Mouse (Mus musculus) CH12.LX (cell line): ENCODE results near the gene Gm37240. TPM values are rescaled to one million over a fixed set of nuclear protein-coding genes. Genes with fewer than 3 reads are reported as not detected.

Source experiments
- DNase-seq: peaks from one replicate; pipeline ENCODE4 v3.0.0-alpha.2; 2013; ENCODE audit errors: extremely low read depth
- H3K27ac ChIP-seq: 2 replicates; pipeline ENCODE4 v1.5.1; 2012; ENCODE audit warnings: low read depth, mild to moderate bottlenecking, control low read depth, moderate library complexity; ENCODE audit not compliant: insufficient read depth
- H3K27me3 ChIP-seq: replicated peaks from 2 replicates; pipeline ENCODE3; 2012; ENCODE audit warnings: inconsistent platforms
- H3K36me3 ChIP-seq, 2 experiments: replicated peaks in 1 of 2; 2 replicates each; pipeline versions ENCODE3 to v1.6.1; 2012; ENCODE audit warnings: inconsistent platforms in 1 of 2, low read length in 1 of 2, mild to moderate bottlenecking in 1 of 2, mixed read lengths in 1 of 2, moderate library complexity in 1 of 2; ENCODE audit not compliant: control insufficient read depth in 1 of 2, insufficient read depth in 1 of 2
- H3K4me1 ChIP-seq, 2 experiments: 2 replicates each; pipeline ENCODE4 v1.6.1; 2012; ENCODE audit warnings: inconsistent platforms in 1 of 2, moderate library complexity in 1 of 2; ENCODE audit not compliant: insufficient read depth in 2 of 2, control insufficient read depth in 1 of 2
- H3K4me2 ChIP-seq: 2 replicates; pipeline ENCODE4 v1.6.1; 2012; ENCODE audit warnings: low read depth, mild to moderate bottlenecking, control low read depth; ENCODE audit not compliant: poor library complexity, insufficient read depth, severe bottlenecking
- H3K4me3 ChIP-seq, 3 experiments: fragments of 150-350 bp in 1 of 3; sonication (generic) in 1 of 3; replicated peaks in 1 of 3; 2 replicates each; pipeline versions ENCODE3 to v1.5.1; 2011 to 2012; ENCODE audit warnings: low read depth in 2 of 3, low read length in 2 of 3, mild to moderate bottlenecking in 2 of 3, moderate library complexity in 2 of 3, control low read depth in 1 of 3, improper control_type of control experiment in 1 of 3, inconsistent platforms in 1 of 3, mixed read lengths in 1 of 3; ENCODE audit not compliant: poor library complexity in 1 of 3
- H3K79me2 ChIP-seq: replicated peaks from 2 replicates; pipeline ENCODE4 v1.6.1; 2012; ENCODE audit warnings: mild to moderate bottlenecking, moderate library complexity; ENCODE audit not compliant: control insufficient read depth, poor library complexity, insufficient read depth, severe bottlenecking; ENCODE audit errors: extremely low read depth
- H3K9ac ChIP-seq: 2 replicates; pipeline ENCODE4 v1.6.1; 2012; ENCODE audit warnings: low read depth, mild to moderate bottlenecking, control low read depth, moderate library complexity; ENCODE audit not compliant: insufficient read depth
- H3K9me3 ChIP-seq: replicated peaks from 2 replicates; pipeline ENCODE3; 2012; ENCODE audit warnings: low read length, inconsistent platforms, mixed read lengths
- BHLHE40 ChIP-seq: IDR thresholded peaks from 2 replicates; pipeline ENCODE4 v1.6.1; 2011; ENCODE audit warnings: mild to moderate bottlenecking, low read depth, low read length, improper control_type of control experiment
- CHD2 ChIP-seq: IDR thresholded peaks from 2 replicates; pipeline ENCODE4 v1.6.1; 2011; ENCODE audit warnings: low read length, improper control_type of control experiment
- EP300 ChIP-seq: IDR thresholded peaks from 2 replicates; pipeline ENCODE4 v1.6.1; 2011; ENCODE audit warnings: low read length, improper control_type of control experiment
- ETS1 ChIP-seq: conservative IDR thresholded peaks from 2 replicates; pipeline ENCODE4 v1.6.1; 2012; ENCODE audit warnings: low read depth, mild to moderate bottlenecking, inconsistent platforms, low read length, improper control_type of control experiment, moderate library complexity
- GABPA ChIP-seq: IDR thresholded peaks from 2 replicates; pipeline ENCODE4 v1.6.1; 2012; ENCODE audit warnings: low read depth, low read length, improper control_type of control experiment, inconsistent platforms; ENCODE audit not compliant: insufficient replicate concordance
- HCFC1 ChIP-seq: IDR thresholded peaks from 2 replicates; pipeline ENCODE4 v1.6.1; 2012; ENCODE audit warnings: low read depth, mild to moderate bottlenecking, inconsistent platforms, low read length, improper control_type of control experiment
- MAFK ChIP-seq: IDR thresholded peaks from 2 replicates; pipeline ENCODE4 v1.6.1; 2011; ENCODE audit warnings: low read length, improper control_type of control experiment; ENCODE audit not compliant: insufficient replicate concordance
- MAX ChIP-seq: IDR thresholded peaks from 2 replicates; pipeline ENCODE4 v1.6.1; 2011; ENCODE audit warnings: low read length, improper control_type of control experiment
- MXI1 ChIP-seq: IDR thresholded peaks from 2 replicates; pipeline ENCODE4 v1.6.1; 2011; ENCODE audit warnings: mild to moderate bottlenecking, low read depth, low read length, improper control_type of control experiment
- MYC ChIP-seq: IDR thresholded peaks from 2 replicates; pipeline ENCODE4 v1.6.1; 2011; ENCODE audit warnings: low read depth, mild to moderate bottlenecking, improper control_type of control experiment, low read length
- NELFE ChIP-seq: IDR thresholded peaks from 2 replicates; pipeline ENCODE4 v1.6.1; 2011; ENCODE audit warnings: low read depth, low read length, improper control_type of control experiment
- PAX5 ChIP-seq: IDR thresholded peaks from 2 replicates; pipeline ENCODE4 v1.6.1; 2012; ENCODE audit warnings: low read length, inconsistent platforms, mixed read lengths
- POLR2AphosphoS2 ChIP-seq: IDR thresholded peaks from 2 replicates; pipeline ENCODE4 v1.6.1; 2011; ENCODE audit warnings: low read depth, low read length, improper control_type of control experiment
- RCOR1 ChIP-seq: conservative IDR thresholded peaks from 2 replicates; pipeline ENCODE4 v1.6.1; 2012; ENCODE audit warnings: low read depth, mild to moderate bottlenecking, inconsistent platforms, low read length, improper control_type of control experiment
- TBP ChIP-seq: conservative IDR thresholded peaks from 2 replicates; pipeline ENCODE4 v1.6.1; 2011; ENCODE audit warnings: low read depth, low read length, improper control_type of control experiment
- UBTF ChIP-seq: IDR thresholded peaks from 2 replicates; pipeline ENCODE4 v1.6.1; 2012; ENCODE audit warnings: low read depth, mild to moderate bottlenecking, inconsistent platforms, low read length, improper control_type of control experiment, moderate library complexity
- USF1 ChIP-seq: IDR thresholded peaks from 2 replicates; pipeline ENCODE4 v1.6.1; 2014; ENCODE audit warnings: low read depth, mild to moderate bottlenecking, inconsistent platforms, low read length, improper control_type of control experiment
- ZC3H11A ChIP-seq: IDR thresholded peaks from 2 replicates; pipeline ENCODE4 v1.6.1; 2012; ENCODE audit warnings: low read depth, mild to moderate bottlenecking, inconsistent platforms, low read length, improper control_type of control experiment
- ZKSCAN1 ChIP-seq: IDR thresholded peaks from 2 replicates; pipeline ENCODE4 v1.6.1; 2012; ENCODE audit warnings: low read depth, inconsistent platforms, low read length, improper control_type of control experiment, borderline replicate concordance
- dilution Hi-C: fragments of 300-500 bp; cut with MboI; formaldehyde crosslinking; loops from 2 replicates; pipeline ENCODE4 v1.14.3; 2020; ENCODE audit warnings: low sequenced_read_pairs; ENCODE audit not compliant: extremely low pct_unique_long_range_greater_than_20kb, extremely low pct_ligation_motif_present
- in situ Hi-C: fragments of 300-500 bp; cut with MboI; formaldehyde crosslinking; loops from 3 replicates; pipeline ENCODE4 v1.14.3; 2019; ENCODE audit warnings: low sequenced_read_pairs, low pct_ligation_motif_present, low pct_unique_long_range_greater_than_20kb, mixed read lengths
- polyA plus RNA-seq: library from polyadenylated mRNA; unstranded; fragments of >175 nt; gene quantifications from 2 replicates; pipeline ENCODE4 v1.2.1, GENCODE M21; 2012; ENCODE audit warnings: low read depth; ENCODE audit not compliant: insufficient read length
- total RNA-seq, 2 experiments: library from RNA; depleted of rRNA; stranded (reverse); fragments of 300-350 nt in 1 of 2; fragments of >200 nt in 1 of 2; gene quantifications; 2 replicates each; pipeline ENCODE4 v1.2.3; 2012 to 2014

Gm37240 gene
- total and polyA plus RNA-seq, 3 experiments = 0.08 to 0.19 (median 0.14) TPM

DNA sequence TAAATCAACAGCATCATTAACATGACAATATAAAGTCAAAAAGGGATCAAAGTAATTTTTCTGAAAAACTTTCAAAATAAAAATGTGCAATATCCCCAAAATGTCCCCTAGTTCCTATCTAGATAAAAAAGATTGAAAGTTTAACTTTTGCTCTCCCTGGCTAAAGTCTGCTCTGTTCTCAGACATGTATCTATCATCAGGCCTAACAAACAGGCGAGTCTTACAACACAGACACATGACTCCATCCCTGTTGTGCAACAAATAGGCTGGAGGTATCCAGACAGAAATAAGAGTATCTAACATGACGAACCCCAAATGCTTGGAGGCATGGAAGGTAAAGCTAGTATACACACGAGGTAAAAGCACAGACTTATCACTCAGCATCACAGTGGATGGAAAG, 68.0 kb downstream of the Gm37240 start:
- H3K4me3 ChIP-seq = no peak overlapping the region
- dilution Hi-C loops = no loop called here
- H3K9me3 ChIP-seq = no peaks in the 10 kb centered on the region
- no peak overlapping the region for H3K9ac ChIP-seq
- no peaks in the 10 kb centered on the region for H3K4me1 ChIP-seq
- no peak overlapping the region for H3K27ac ChIP-seq
- H3K79me2 ChIP-seq = no peaks in the 10 kb centered on the region
- no peak for TF ChIP-seq BHLHE40
- no peak for TF ChIP-seq HCFC1
- TF ChIP-seq POLR2AphosphoS2 = no peak
- no peak for TF ChIP-seq ETS1
- TF ChIP-seq USF1 = no peak
- TF ChIP-seq PAX5 = no peak
- TF ChIP-seq MXI1 = no peak
- TF ChIP-seq GABPA = no peak
- TF ChIP-seq MYC = no peak
- TF ChIP-seq CHD2 = no peak
- no peak for TF ChIP-seq UBTF
- TF ChIP-seq ZC3H11A = no peak
- TF ChIP-seq MAFK = no peak
- no peak for TF ChIP-seq ZKSCAN1
- TF ChIP-seq EP300 = no peak
- no peak for TF ChIP-seq RCOR1
- no peak for TF ChIP-seq NELFE
- TF ChIP-seq TBP = no peak
- no peak for TF ChIP-seq MAX
- TF ChIP-seq, all 38 proteins: peak for 0
- no peaks in the 10 kb centered on the region for H3K36me3 ChIP-seq
- H3K4me2 ChIP-seq = no peak overlapping the region
- in situ Hi-C loops = no loop called here
- DNase-seq = no peak
- no peaks in the 10 kb centered on the region for H3K27me3 ChIP-seq

DNA sequence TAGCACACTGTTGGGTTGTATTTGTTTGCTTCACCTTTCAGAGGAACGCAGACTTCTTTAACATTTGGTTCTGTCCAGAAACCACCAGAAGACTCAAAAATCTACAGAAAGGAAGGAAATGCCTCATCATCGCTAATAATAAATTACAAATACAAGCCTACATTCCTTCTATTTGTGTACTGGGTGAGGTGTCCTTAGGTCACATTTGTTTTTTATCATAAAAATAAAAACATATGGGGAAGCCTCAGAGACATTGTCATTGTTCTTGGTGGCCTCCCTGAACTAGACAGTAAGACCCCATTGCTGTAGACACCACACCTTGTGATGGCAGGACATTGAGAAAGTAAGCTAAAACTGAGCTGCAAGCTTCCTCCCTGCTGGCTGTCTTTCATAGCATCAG, 70.1 kb downstream of the Gm37240 start, which contains the start of gene Fam160a1:
TSS of gene Fam160a1 (minus strand) at position 101 of the 400 bp plus-strand sequence.
- Histone ChIP-seq H3K4me3 (no peak within 1 kb of the TSS), H3K4me2 (no peak within 1 kb of the TSS), H3K9ac (no peak within 1 kb of the TSS), H3K36me3 (no peaks in the 10 kb centered on the region), H3K27ac (no peak within 1 kb of the TSS), H3K9me3 (no peaks in the 10 kb centered on the region), H3K79me2 (no peaks in the 10 kb centered on the region), H3K27me3 (no peaks in the 10 kb centered on the region), H3K4me1 (no peaks in the 10 kb centered on the region)
- no peak for TF ChIP-seq RCOR1
- no peak for TF ChIP-seq NELFE
- in situ Hi-C loops = no loop called here
- no peak for DNase-seq
- dilution Hi-C loops = no loop called here
